Mouse (Mus musculus) common myeloid progenitor, adult 5-6 weeks (primary cell): ENCODE data around the gene Fam126b. TPM values are rescaled to one million over a fixed set of nuclear protein-coding genes. Genes with fewer than 3 reads are reported as not detected.
"Not testable (repeated sequence)": the region's sequence is repeated elsewhere in the genome, so short reads cannot be mapped to it uniquely, and the experiment has no call there.

ENCODE experiments used
- ATAC-seq: replicated peaks from 2 replicates; pipeline ENCODE4 v1.8.0; 2016; ENCODE audit warnings: low read depth, mild to moderate bottlenecking, moderate TSS enrichment, inconsistent platforms; ENCODE audit not compliant: poor library complexity, severe bottlenecking
- total RNA-seq: library from RNA; stranded (forward); fragments of 200-1000, 187-1606 nt; gene quantifications from 2 replicates; pipeline ENCODE4 v1.2.3, GENCODE M21; 2017

Gene Fam126b
- total RNA-seq, 1 experiment from 2014 or later = 13.1 TPM

- ATAC-seq = no peak
These were observed 6.9 kb downstream of the Fam126b start for GRCm38 (mm10) chr1:58579179-58579578.

- ATAC-seq = no peak
These were observed 15.7 kb downstream of the Fam126b start for GRCm38 (mm10) chr1:58570437-58570836.

- ATAC-seq = no peak
These were observed 17.5 kb downstream of the Fam126b start for GRCm38 (mm10) chr1:58568456-58569130.

GRCm38 (mm10) chr1:58566621-58567020 lies 19.5 kb downstream of the Fam126b start:
- no peak for ATAC-seq

GRCm38 (mm10) chr1:58564981-58565380 lies 21.1 kb downstream of the Fam126b start:
- ATAC-seq = no peak

GRCm38 (mm10) chr1:58562455-58562854 lies 23.7 kb downstream of the Fam126b start:
- ATAC-seq = peak; percentile 65; the same call in 1 of the 2 replicates

- ATAC-seq = not testable (repeated sequence)
These were observed 25.8 kb downstream of the Fam126b start for GRCm38 (mm10) chr1:58560370-58560769.

- ATAC-seq = no peak
These were observed 44.7 kb downstream of the Fam126b start for GRCm38 (mm10) chr1:58541386-58541785.

- ATAC-seq = no peak
These were observed 78.9 kb downstream of the Fam126b start for GRCm38 (mm10) chr1:58507249-58507648.

GRCm38 (mm10) chr1:58504577-58505254 lies 81.4 kb downstream of the Fam126b start, which contains the start of gene Orc2:
Gene Orc2, minus strand, starts transcription at chr1:58505109.
- ATAC-seq = peak; percentile 97

- ATAC-seq = no peak
These were observed 82.2 kb downstream of the Fam126b start for GRCm38 (mm10) chr1:58503793-58504370.

GRCm38 (mm10) chr1:58503134-58503533 lies 83.0 kb downstream of the Fam126b start:
- ATAC-seq = no peak

- no peak for ATAC-seq
These were observed 87.4 kb downstream of the Fam126b start for GRCm38 (mm10) chr1:58498758-58499157.

- ATAC-seq = no peak
These were observed 88.4 kb downstream of the Fam126b start for GRCm38 (mm10) chr1:58497678-58498077.

- no peak for ATAC-seq
These were observed 90.5 kb downstream of the Fam126b start for GRCm38 (mm10) chr1:58495603-58496002.

- ATAC-seq = no peak
These were observed 103.5 kb downstream of the Fam126b start for GRCm38 (mm10) chr1:58482647-58483046.

- ATAC-seq = no peak
These were observed 110.5 kb downstream of the Fam126b start for GRCm38 (mm10) chr1:58475662-58476061.
